In genomic region chr12:34664758-34665157, GRCm38 (mm10) we compare ENCODE assay signal across 9 mouse cellular contexts.
A peak's percentile ranks its signal among the peaks of the same experiment; 100 is the strongest.
DNase-seq lines count a peak whose midpoint lies in the region; ATAC-seq and TF ChIP-seq lines count a peak whose summit lies in the region.
"Had no signal": no experiment of that assay in that cellular context is flagged by ENCODE, and none has a peak within 500 bp of the region (broad histone marks: within the 10 kb centered on the region; RNA-seq: fewer than 3 reads in every experiment).

No protein-coding gene starts in this region.

- no peak overlapping the region for H3K4me2 ChIP-seq in lung, embryonic 14.5 days
- H3K4me2 ChIP-seq: heart, embryonic 15.5 days had no signal

- no peak overlapping the region for H3K4me3 ChIP-seq in lung, embryonic 14.5 days (ENCODE audit: low read depth, low read length)
- H3K4me3 ChIP-seq: heart, embryonic 15.5 days had no signal

- ATAC-seq in lung, embryonic 14.5 days (ENCODE audit: insufficient read depth), result no peak

- no peaks in the 10 kb centered on the region for H3K27me3 ChIP-seq in lung, embryonic 14.5 days (ENCODE audit: insufficient read depth, low read length)
- H3K27me3 ChIP-seq: heart, embryonic 15.5 days had no signal

- no peak overlapping the region for H3K9ac ChIP-seq in lung, embryonic 14.5 days
- H3K9ac ChIP-seq: heart, embryonic 15.5 days had no signal

- H3K27ac ChIP-seq in lung, embryonic 14.5 days (ENCODE audit: low read depth), result no peak overlapping the region
- H3K27ac ChIP-seq: heart, embryonic 15.5 days had no signal

- no peaks in the 10 kb centered on the region for H3K9me3 ChIP-seq in lung, embryonic 14.5 days (ENCODE audit: low read depth, low read length)
- H3K9me3 ChIP-seq: heart, embryonic 15.5 days had no signal

- peak; percentile 82 for TF ChIP-seq CTCF in lung, embryonic 14.5 days (IDR thresholded peaks at IDR 0.05; ENCODE audit: low read depth)

- 5% methylated on average over 3 of the region's 3 CpGs for WGBS in lung, embryonic 14.5 days

- peak; percentile 82 to 86 for DNase-seq in B cell, adult 2 months
- DNase-seq in R1 (ENCODE audit: low read depth, low spot score), result peak; percentile 66
- peak; percentile 84 to 85 for DNase-seq in cerebellum, postnatal 14 days
- peak; percentile 61 for DNase-seq in gastrocnemius, adult 18-20 months (ENCODE audit: low spot score)
- peak; percentile 68 to 88 for DNase-seq in kidney, postnatal 36 days
- DNase-seq in lung, embryonic 14.5 days, result peak; percentile 86
- DNase-seq in retina, postnatal 7 days (ENCODE audit: low read depth, low spot score), result peak; percentile 49
- DNase-seq in urinary bladder, postnatal 14 days (ENCODE audit: low spot score), result peak; percentile 71

- H3K36me3 ChIP-seq in lung, embryonic 14.5 days (ENCODE audit: insufficient read depth), result no peaks in the 10 kb centered on the region
- H3K36me3 ChIP-seq: heart, embryonic 15.5 days had no signal

- H3K4me1 ChIP-seq in lung, embryonic 14.5 days (ENCODE audit: insufficient read depth), result no peaks in the 10 kb centered on the region
- H3K4me1 ChIP-seq: heart, embryonic 15.5 days had no signal
